Mouse (Mus musculus) embryonic facial prominence, embryonic 12.5 days (tissue): Measurements from ENCODE around the gene Cacna2d1. TPM values are rescaled to one million over a fixed set of nuclear protein-coding genes. Genes with fewer than 3 reads are reported as not detected.

Experiments
- ATAC-seq: fragments of 200-750 bp; cut with Nextera tagmentation; 2 replicates; pipeline ENCODE4 v1.8.0; 2017; ENCODE audit not compliant: insufficient number of reproducible peaks, insufficient read depth, low FRiP score, low TSS enrichment
- H3K27ac ChIP-seq: fragments of 300-500 bp; sonication (generic); 2 replicates; pipeline ENCODE4 v1.5.1; 2016; ENCODE audit warnings: mild to moderate bottlenecking
- H3K27me3 ChIP-seq: fragments of 300-500 bp; sonication (generic); 2 replicates; pipeline ENCODE4 v1.6.1; 2016; ENCODE audit warnings: mild to moderate bottlenecking, moderate library complexity
- H3K36me3 ChIP-seq: fragments of 300-500 bp; sonication (generic); 2 replicates; pipeline ENCODE4 v1.6.1; 2016; ENCODE audit warnings: mild to moderate bottlenecking
- H3K4me1 ChIP-seq: fragments of 300-500 bp; sonication (generic); 2 replicates; pipeline ENCODE4 v1.6.1; 2016
- H3K4me2 ChIP-seq: fragments of 300-500 bp; sonication (generic); replicated peaks from 2 replicates; pipeline ENCODE4 v1.6.1; 2016; ENCODE audit warnings: mild to moderate bottlenecking, moderate library complexity
- H3K4me3 ChIP-seq: fragments of 300-500 bp; sonication (generic); 2 replicates; pipeline ENCODE4 v1.5.1; 2016; ENCODE audit warnings: mild to moderate bottlenecking
- H3K9ac ChIP-seq: fragments of 300-500 bp; sonication (generic); 2 replicates; pipeline ENCODE4 v1.6.1; 2016; ENCODE audit warnings: mild to moderate bottlenecking, moderate library complexity
- H3K9me3 ChIP-seq: fragments of 300-500 bp; sonication (generic); 2 replicates; pipeline ENCODE4 v1.6.1; 2016; ENCODE audit warnings: mild to moderate bottlenecking, moderate library complexity
- WGBS: fragments of 180-500 bp; shearing (Covaris S2); methylation state at CpG from one replicate; pipeline ENCODE4 v1.1.7; 2016; 5-methylcytosine and 5-hydroxymethylcytosine counted together
- polyA plus RNA-seq: library from polyadenylated mRNA; unstranded; fragments of >200 nt; fragmentation: Nextera tagmentation; extraction: Ambion mirVana; gene quantifications from 2 replicates; pipeline ENCODE4 v1.2.1, GENCODE M21; 2016

The Cacna2d1 gene
- polyA plus RNA-seq, 1 experiment from 2014 or later = 21.8 TPM

- Histone ChIP-seq H3K27me3 (no peaks in the 10 kb centered on the region), H3K4me1 (no peaks in the 10 kb centered on the region), H3K4me3 (no peak overlapping the region), H3K9ac (no peak overlapping the region), H3K27ac (no peak overlapping the region), H3K4me2 (no peak overlapping the region), H3K36me3 (no peaks in the 10 kb centered on the region), H3K9me3 (no peaks in the 10 kb centered on the region)
- ATAC-seq = no peak
- WGBS = 75% methylated on average over 6 of the region's 6 CpGs
Measured at GRCm38 (mm10) chr5:16299631-16300030, 365.1 kb downstream of the Cacna2d1 start.

- no peak overlapping the region for H3K4me2 ChIP-seq
- ATAC-seq = no peak
- no peaks in the 10 kb centered on the region for H3K27me3 ChIP-seq
- H3K4me1 ChIP-seq = no peaks in the 10 kb centered on the region
- H3K27ac ChIP-seq = no peak overlapping the region
- no peak overlapping the region for H3K4me3 ChIP-seq
- H3K36me3 ChIP-seq = no peaks in the 10 kb centered on the region
- 43% methylated on average over 7 of the region's 7 CpGs for WGBS
- no peak overlapping the region for H3K9ac ChIP-seq
- no peaks in the 10 kb centered on the region for H3K9me3 ChIP-seq
Measured at GRCm38 (mm10) chr5:16309168-16310006, 374.9 kb downstream of the Cacna2d1 start.

- no peak for ATAC-seq
- H3K4me1 ChIP-seq = no peaks in the 10 kb centered on the region
- H3K4me2 ChIP-seq = no peak overlapping the region
- no peak overlapping the region for H3K4me3 ChIP-seq
- no peak overlapping the region for H3K9ac ChIP-seq
- 73% methylated on average over 5 of the region's 5 CpGs for WGBS
- H3K36me3 ChIP-seq = no peaks in the 10 kb centered on the region
- no peaks in the 10 kb centered on the region for H3K9me3 ChIP-seq
- no peaks in the 10 kb centered on the region for H3K27me3 ChIP-seq
- no peak overlapping the region for H3K27ac ChIP-seq
Measured at GRCm38 (mm10) chr5:16314242-16314641, 379.8 kb downstream of the Cacna2d1 start.

GRCm38 (mm10) chr5:16315983-16316390 lies 381.5 kb downstream of the Cacna2d1 start:
- no peak for ATAC-seq
- Histone ChIP-seq H3K4me3 (no peak overlapping the region), H3K36me3 (no peaks in the 10 kb centered on the region; the same call in 1 of the 2 replicates), H3K9me3 (no peaks in the 10 kb centered on the region), H3K27ac (no peak overlapping the region), H3K4me1 (no peaks in the 10 kb centered on the region), H3K27me3 (no peaks in the 10 kb centered on the region), H3K9ac (no peak overlapping the region), H3K4me2 (no peak overlapping the region)

- WGBS = 55% methylated on average over 4 of the region's 4 CpGs
- Histone ChIP-seq H3K9me3 (no peaks in the 10 kb centered on the region), H3K27me3 (no peaks in the 10 kb centered on the region), H3K4me1 (no peaks in the 10 kb centered on the region), H3K4me3 (no peak overlapping the region), H3K9ac (no peak overlapping the region), H3K36me3 (no peaks in the 10 kb centered on the region; the same call in 1 of the 2 replicates), H3K4me2 (no peak overlapping the region), H3K27ac (no peak overlapping the region)
- no peak for ATAC-seq
Measured at GRCm38 (mm10) chr5:16317680-16318242, 383.3 kb downstream of the Cacna2d1 start.

- no peak for ATAC-seq
- no peak overlapping the region for H3K9ac ChIP-seq
- H3K27ac ChIP-seq = no peak overlapping the region
- no peaks in the 10 kb centered on the region for H3K36me3 ChIP-seq
- H3K9me3 ChIP-seq = no peaks in the 10 kb centered on the region
- no peaks in the 10 kb centered on the region for H3K4me1 ChIP-seq
- H3K4me3 ChIP-seq = no peak overlapping the region
- no peaks in the 10 kb centered on the region for H3K27me3 ChIP-seq
- WGBS = 84% methylated on average over 3 of the region's 3 CpGs
- H3K4me2 ChIP-seq = no peak overlapping the region
Measured at GRCm38 (mm10) chr5:16326610-16327009, 392.1 kb downstream of the Cacna2d1 start.

GRCm38 (mm10) chr5:16345393-16345792 lies 410.9 kb downstream of the Cacna2d1 start:
- Histone ChIP-seq H3K36me3 (no peaks in the 10 kb centered on the region), H3K4me3 (no peak overlapping the region), H3K9me3 (no peaks in the 10 kb centered on the region), H3K9ac (no peak overlapping the region), H3K4me2 (no peak overlapping the region), H3K27me3 (no peaks in the 10 kb centered on the region), H3K27ac (no peak overlapping the region), H3K4me1 (no peaks in the 10 kb centered on the region)
- no peak for ATAC-seq

GRCm38 (mm10) chr5:16355816-16356215 lies 421.3 kb downstream of the Cacna2d1 start:
- ATAC-seq = no peak
- Histone ChIP-seq H3K27ac (no peak overlapping the region), H3K9ac (no peak overlapping the region), H3K9me3 (no peaks in the 10 kb centered on the region), H3K36me3 (0 out of 2 replicates have a peak, but pooled peaks cover 5% of the 10 kb centered on the region), H3K4me1 (no peaks in the 10 kb centered on the region), H3K27me3 (no peaks in the 10 kb centered on the region), H3K4me2 (no peak overlapping the region), H3K4me3 (no peak overlapping the region)
- 85% methylated on average over 3 of the region's 3 CpGs for WGBS

GRCm38 (mm10) chr5:16357709-16358108 lies 423.2 kb downstream of the Cacna2d1 start:
- H3K9ac ChIP-seq = no peak overlapping the region
- H3K4me2 ChIP-seq = no peak overlapping the region
- no peaks in the 10 kb centered on the region for H3K9me3 ChIP-seq
- no peaks in the 10 kb centered on the region for H3K27me3 ChIP-seq
- 0 out of 2 replicates have a peak, but pooled peaks cover 5% of the 10 kb centered on the region for H3K36me3 ChIP-seq
- H3K4me3 ChIP-seq = no peak overlapping the region
- no peak for ATAC-seq
- H3K27ac ChIP-seq = no peak overlapping the region
- no peaks in the 10 kb centered on the region for H3K4me1 ChIP-seq
- 72% methylated on average over 4 of the region's 4 CpGs for WGBS

- Histone ChIP-seq H3K9me3 (no peaks in the 10 kb centered on the region), H3K9ac (no peak overlapping the region), H3K4me3 (no peak overlapping the region), H3K36me3 (0 out of 2 replicates have a peak, but pooled peaks cover 5% of the 10 kb centered on the region), H3K4me1 (no peaks in the 10 kb centered on the region), H3K27me3 (no peaks in the 10 kb centered on the region), H3K27ac (no peak overlapping the region), H3K4me2 (no peak overlapping the region)
- WGBS = 85% methylated on average over 2 of the region's 2 CpGs
- no peak for ATAC-seq
Measured at GRCm38 (mm10) chr5:16362076-16362475, 427.6 kb downstream of the Cacna2d1 start.

GRCm38 (mm10) chr5:16363171-16363570 lies 428.7 kb downstream of the Cacna2d1 start:
- no peak overlapping the region for H3K9ac ChIP-seq
- no peak overlapping the region for H3K4me3 ChIP-seq
- no peak overlapping the region for H3K4me2 ChIP-seq
- WGBS = 87% methylated on average over 2 of the region's 2 CpGs
- no peaks in the 10 kb centered on the region for H3K27me3 ChIP-seq
- 0 out of 2 replicates have a peak, but pooled peaks cover 5% of the 10 kb centered on the region for H3K36me3 ChIP-seq
- H3K9me3 ChIP-seq = no peaks in the 10 kb centered on the region
- ATAC-seq = no peak
- no peak overlapping the region for H3K27ac ChIP-seq
- no peaks in the 10 kb centered on the region for H3K4me1 ChIP-seq

GRCm38 (mm10) chr5:16370706-16371105 lies 436.2 kb downstream of the Cacna2d1 start:
- Histone ChIP-seq H3K27ac (no peak overlapping the region), H3K4me2 (no peak overlapping the region), H3K27me3 (no peaks in the 10 kb centered on the region), H3K9me3 (no peaks in the 10 kb centered on the region), H3K4me1 (no peaks in the 10 kb centered on the region), H3K9ac (no peak overlapping the region), H3K36me3 (no peaks in the 10 kb centered on the region), H3K4me3 (no peak overlapping the region)
- WGBS = 94% methylated on average over 8 of the region's 8 CpGs
- no peak for ATAC-seq
